Comparison of ENCODE assay signal across 14 mouse cellular contexts in the genomic region with DNA sequence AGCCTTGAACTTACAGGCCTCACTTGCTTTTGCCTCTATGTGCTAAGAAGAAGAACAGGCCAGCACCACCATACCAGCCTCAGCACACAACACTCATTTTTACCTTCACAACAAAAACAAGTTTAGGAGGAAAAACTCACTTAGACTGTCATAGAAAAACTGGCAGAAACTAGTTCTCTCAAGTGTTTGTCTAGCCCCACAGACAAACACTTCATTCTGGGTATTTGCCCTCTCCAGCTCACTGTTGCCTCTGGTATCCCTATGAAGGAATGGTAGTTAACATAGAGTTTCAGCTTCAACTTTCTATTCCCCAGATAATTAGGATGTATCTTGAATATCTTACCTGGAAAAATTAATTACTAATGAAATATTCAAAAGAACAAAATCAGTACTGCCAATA.
"Had no signal": no experiment of that assay in that cellular context is flagged by ENCODE, and none has a peak within 500 bp of the region (broad histone marks: within the 10 kb centered on the region; RNA-seq: fewer than 3 reads in every experiment).

No protein-coding gene starts in this region.

- H3K27me3 ChIP-seq: limb, embryonic 15.5 days; liver, embryonic 12.5 days; megakaryocyte, embryonic 14.5 days; neural tube, embryonic 12.5 days; stomach, embryonic 15.5 days had no signal

- H3K4me1 ChIP-seq: liver, embryonic 12.5 days; megakaryocyte, embryonic 14.5 days; neural tube, embryonic 12.5 days had no signal

- H3K4me3 ChIP-seq: limb, embryonic 15.5 days; liver, embryonic 12.5 days; megakaryocyte, embryonic 14.5 days; midbrain, embryonic 12.5 days; neural tube, embryonic 12.5 days; stomach, embryonic 15.5 days had no signal

- H3K27ac ChIP-seq: limb, embryonic 15.5 days; liver, embryonic 12.5 days; liver, embryonic 14.5 days; macrophage; midbrain, embryonic 12.5 days; neural tube, embryonic 12.5 days; stomach, embryonic 15.5 days; stomach, postnatal 0 days had no signal

- ATAC-seq: liver, embryonic 12.5 days had no signal

- H3K4me2 ChIP-seq: limb, embryonic 15.5 days; liver, embryonic 12.5 days; midbrain, embryonic 12.5 days; neural tube, embryonic 12.5 days; stomach, embryonic 15.5 days had no signal

- H3K9ac ChIP-seq: limb, embryonic 15.5 days; liver, embryonic 12.5 days; liver, embryonic 14.5 days; midbrain, embryonic 12.5 days; neural tube, embryonic 12.5 days; stomach, embryonic 15.5 days had no signal

- H3K36me3 ChIP-seq: limb, embryonic 15.5 days; liver, embryonic 12.5 days; midbrain, embryonic 12.5 days; neural tube, embryonic 12.5 days; stomach, embryonic 15.5 days had no signal

- H3K9me3 ChIP-seq: limb, embryonic 15.5 days; liver, embryonic 12.5 days; megakaryocyte, embryonic 14.5 days; midbrain, embryonic 12.5 days; neural tube, embryonic 12.5 days; stomach, embryonic 15.5 days had no signal

- DNase-seq: midbrain, embryonic 14.5 days; right cerebral cortex, postnatal 14 days; thymus, adult 2 months; thymus, postnatal 25 days; thymus, postnatal 4 days had no signal
